15 mouse cellular contexts compared by ENCODE assay signal in the genomic region with DNA sequence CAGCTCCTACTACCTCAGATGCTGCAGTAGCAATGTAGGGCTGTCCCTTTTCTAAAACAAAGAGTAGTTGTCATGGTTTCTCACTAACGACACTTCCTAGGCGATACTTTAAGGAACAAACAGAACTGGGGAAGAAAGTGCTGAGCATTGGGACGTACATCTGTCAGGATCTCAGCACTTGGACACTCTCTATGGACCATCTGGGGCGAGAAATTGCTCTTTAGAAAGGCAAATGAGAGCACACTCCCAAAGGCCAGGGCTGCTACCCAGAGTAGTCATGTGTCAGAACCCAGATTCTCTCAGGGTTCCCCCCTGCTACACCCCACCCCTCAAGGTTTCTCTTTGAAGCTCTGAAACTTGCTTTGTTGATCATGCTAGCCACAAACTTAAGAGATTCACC. TPM values are rescaled to one million over a fixed set of nuclear protein-coding genes. Genes with fewer than 3 reads are reported as not detected.
"Had no signal": no experiment of that assay in that cellular context is flagged by ENCODE, and none has a peak within 500 bp of the region (broad histone marks: within the 10 kb centered on the region; RNA-seq: fewer than 3 reads in every experiment).

No protein-coding gene starts in this region.

- ATAC-seq: intestine, postnatal 0 days; midbrain, embryonic 16.5 days had no signal

- DNase-seq: kidney, adult 8-10 months; kidney, postnatal 36 days; lung, adult 18-20 months; right cerebral cortex, adult 18-20 months; right cerebral cortex, postnatal 4 days; spleen, adult 18-20 months; thymus, adult 18-20 months; thymus, postnatal 14 days had no signal

- H3K27ac ChIP-seq: kidney, postnatal 0 days; limb, embryonic 13.5 days; liver, embryonic 14.5 days; midbrain, embryonic 12.5 days had no signal

- H3K4me1 ChIP-seq: limb, embryonic 13.5 days; midbrain, embryonic 12.5 days had no signal

- H3K4me3 ChIP-seq: limb, embryonic 13.5 days; midbrain, embryonic 12.5 days had no signal

- H3K9me3 ChIP-seq: limb, embryonic 13.5 days; midbrain, embryonic 12.5 days had no signal

- H3K27me3 ChIP-seq: limb, embryonic 13.5 days; midbrain, embryonic 12.5 days had no signal

RNA-seq across cellular contexts. Expression of gene Ppp1r3g, which starts 21.8 kb away (rescaled TPM):
- total RNA-seq: megakaryocyte-erythroid progenitor cell, adult 5-6 weeks had no signal
